Mouse (Mus musculus) neural tube, embryonic 13.5 days (tissue): ENCODE measurements around the gene Il10rb. TPM values are rescaled to one million over a fixed set of nuclear protein-coding genes. Genes with fewer than 3 reads are reported as not detected.

Source experiments
- ATAC-seq: fragments of 200-750 bp; cut with Nextera tagmentation; 2 replicates; pipeline ENCODE4 v1.8.0; 2017; ENCODE audit warnings: low read depth, mild to moderate bottlenecking, moderate TSS enrichment, moderate library complexity
- H3K27ac ChIP-seq: fragments of 300-500 bp; sonication (generic); replicated peaks from 2 replicates; pipeline ENCODE4 v1.5.1; 2015; ENCODE audit warnings: moderate library complexity, mild to moderate bottlenecking, inconsistent platforms
- H3K27me3 ChIP-seq: fragments of 300-500 bp; sonication (generic); 2 replicates; pipeline ENCODE4 v1.6.1; 2015; ENCODE audit warnings: mild to moderate bottlenecking, inconsistent platforms
- H3K36me3 ChIP-seq: fragments of 300-500 bp; sonication (generic); 2 replicates; pipeline ENCODE4 v1.6.1; 2015; ENCODE audit warnings: mild to moderate bottlenecking, inconsistent platforms
- H3K4me1 ChIP-seq: fragments of 300-500 bp; sonication (generic); replicated peaks from 2 replicates; pipeline ENCODE4 v1.6.1; 2015; ENCODE audit warnings: inconsistent platforms
- H3K4me2 ChIP-seq: fragments of 300-500 bp; sonication (generic); 2 replicates; pipeline ENCODE4 v1.6.1; 2015; ENCODE audit warnings: inconsistent platforms, mild to moderate bottlenecking, moderate library complexity
- H3K4me3 ChIP-seq: fragments of 300-500 bp; sonication (generic); 2 replicates; pipeline ENCODE4 v1.5.1; 2015; ENCODE audit warnings: mild to moderate bottlenecking, inconsistent platforms
- H3K9ac ChIP-seq: fragments of 300-500 bp; sonication (generic); 2 replicates; pipeline ENCODE4 v1.6.1; 2015; ENCODE audit warnings: moderate library complexity, mild to moderate bottlenecking, inconsistent platforms
- H3K9me3 ChIP-seq: fragments of 300-500 bp; sonication (generic); 2 replicates; pipeline ENCODE4 v1.6.1; 2016; ENCODE audit warnings: inconsistent platforms
- WGBS: fragments of 180-500 bp; shearing (Covaris S2); methylation state at CpG from one replicate; pipeline ENCODE4 v1.1.7; 2015; 5-methylcytosine and 5-hydroxymethylcytosine counted together
- polyA plus RNA-seq: library from polyadenylated mRNA; unstranded; fragments of >200 nt; fragmentation: Nextera tagmentation; extraction: Ambion mirVana; gene quantifications from 2 replicates; pipeline ENCODE4 v1.2.1, GENCODE M21; 2015

Il10rb gene
- polyA plus RNA-seq, 1 experiment from 2014 or later: 11.8 TPM

DNA sequence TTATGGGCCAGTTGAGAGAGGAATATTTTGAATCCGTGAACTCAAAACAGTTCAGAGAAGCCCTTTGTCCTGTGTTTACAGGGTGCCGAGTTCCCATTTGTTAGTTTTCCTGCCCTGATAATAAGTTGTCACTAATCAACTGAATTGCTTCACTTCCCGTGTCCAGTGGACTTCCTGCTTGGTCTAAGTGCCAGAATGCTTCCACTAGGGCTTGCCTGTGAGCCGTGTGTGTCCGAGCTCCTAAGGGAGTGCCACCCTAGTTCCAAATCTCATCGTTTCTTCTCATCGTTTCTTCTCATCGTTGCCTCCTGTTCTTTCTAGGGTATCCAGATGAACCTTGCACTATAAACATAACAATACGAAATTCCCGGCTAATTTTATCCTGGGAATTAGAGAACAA lies 20.3 kb upstream of the Il10rb start:
- no peaks in the 10 kb centered on the region for H3K9me3 ChIP-seq
- no peak overlapping the region for H3K4me2 ChIP-seq
- 48% methylated on average over 10 of the region's 10 CpGs for WGBS
- H3K27me3 ChIP-seq: no peaks in the 10 kb centered on the region
- H3K27ac ChIP-seq: no peak overlapping the region
- H3K4me1 ChIP-seq: no peaks in the 10 kb centered on the region
- H3K9ac ChIP-seq: no peak overlapping the region
- ATAC-seq: no peak
- H3K36me3 ChIP-seq: peaks cover 40% of the 10 kb centered on the region
- no peak overlapping the region for H3K4me3 ChIP-seq

DNA sequence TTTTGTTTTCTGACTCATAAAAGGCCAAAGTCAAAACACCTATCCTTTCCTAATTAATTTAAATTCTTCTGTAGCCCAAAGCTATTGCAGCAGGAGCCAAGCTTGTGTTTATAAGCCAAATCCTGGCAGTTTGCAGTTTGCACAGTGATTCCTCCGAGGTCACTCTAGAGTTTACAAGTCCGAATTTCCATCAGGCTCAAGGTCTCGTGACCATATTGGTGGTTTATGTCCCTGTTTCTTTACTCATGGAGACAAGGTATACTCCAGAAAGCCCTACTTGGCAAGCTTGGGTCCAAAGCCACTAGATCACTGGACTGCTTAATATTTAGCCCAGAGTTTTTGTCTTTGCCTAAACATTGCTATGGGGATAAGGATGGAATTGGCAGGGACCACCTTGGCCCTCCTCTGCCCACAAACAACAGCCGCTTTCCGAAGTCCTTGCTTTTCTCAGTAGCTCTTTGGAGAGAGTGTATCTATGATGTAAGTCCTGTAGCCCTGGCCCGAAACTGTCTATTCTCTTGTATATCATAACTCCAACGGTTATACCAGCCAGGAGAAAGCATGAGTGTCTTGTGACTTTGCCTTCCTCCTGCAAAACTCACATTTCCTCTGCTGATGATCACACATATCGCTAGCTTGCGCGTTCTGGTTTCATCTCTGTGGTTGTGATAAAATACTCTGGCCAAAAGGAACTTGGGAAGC lies 19.4 kb upstream of the Il10rb start:
- 92% methylated on average over 10 of the region's 10 CpGs for WGBS
- H3K9me3 ChIP-seq: no peaks in the 10 kb centered on the region
- H3K27ac ChIP-seq: no peak overlapping the region
- H3K27me3 ChIP-seq: no peaks in the 10 kb centered on the region
- no peaks in the 10 kb centered on the region for H3K4me1 ChIP-seq
- H3K4me2 ChIP-seq: no peak overlapping the region
- no peak overlapping the region for H3K9ac ChIP-seq
- H3K4me3 ChIP-seq: no peak overlapping the region
- H3K36me3 ChIP-seq: peaks cover 41% of the 10 kb centered on the region
- no peak for ATAC-seq

DNA sequence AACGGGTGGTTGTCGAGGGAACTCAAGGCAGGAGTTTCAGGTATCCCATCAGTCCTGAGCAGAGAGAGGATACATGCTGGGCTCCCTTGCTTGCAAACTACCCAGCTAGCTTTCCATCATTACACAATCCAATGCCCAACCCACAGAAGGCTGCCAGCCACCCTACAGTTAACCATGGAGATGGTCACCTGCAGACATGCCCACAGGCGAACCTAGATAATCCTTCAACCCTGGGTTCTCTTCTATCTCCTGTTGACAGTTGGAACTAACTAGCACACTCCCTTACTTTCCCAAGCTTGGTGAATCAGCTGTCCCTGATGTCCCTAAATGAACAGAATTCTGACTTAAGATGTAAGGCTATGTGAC lies 18.9 kb upstream of the Il10rb start:
- Histone ChIP-seq H3K27me3 (no peaks in the 10 kb centered on the region), H3K4me1 (no peaks in the 10 kb centered on the region), H3K27ac (no peak overlapping the region), H3K9ac (no peak overlapping the region), H3K4me2 (no peak overlapping the region), H3K36me3 (peaks cover 44% of the 10 kb centered on the region), H3K4me3 (no peak overlapping the region), H3K9me3 (no peaks in the 10 kb centered on the region)
- 90% methylated on average over 3 of the region's 3 CpGs for WGBS
- ATAC-seq: no peak

DNA sequence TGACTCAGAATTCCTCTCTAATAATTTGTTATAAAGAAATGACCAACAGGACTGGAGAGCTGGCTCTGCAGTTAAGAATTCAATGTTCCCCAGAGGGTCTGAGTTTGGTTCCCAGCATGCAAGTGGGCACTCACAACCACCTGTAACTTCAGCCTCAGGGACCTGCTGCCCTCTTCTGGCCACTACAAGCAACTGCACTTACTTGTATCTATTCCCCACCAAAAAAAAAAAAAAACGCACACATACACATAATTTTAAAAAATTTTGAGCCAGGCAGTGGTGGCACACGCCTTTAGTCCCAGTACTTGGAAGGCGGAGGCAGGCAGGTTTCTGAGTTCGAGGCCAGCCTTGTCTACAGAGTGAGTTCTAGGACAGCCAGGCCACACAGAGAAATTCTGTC lies 15.9 kb upstream of the Il10rb start:
- H3K36me3 ChIP-seq: peaks cover 61% of the 10 kb centered on the region
- H3K27me3 ChIP-seq: no peaks in the 10 kb centered on the region
- no peak overlapping the region for H3K4me2 ChIP-seq
- no peak for ATAC-seq
- 87% methylated on average over 4 of the region's 4 CpGs for WGBS
- no peak overlapping the region for H3K27ac ChIP-seq
- no peaks in the 10 kb centered on the region for H3K9me3 ChIP-seq
- H3K9ac ChIP-seq: no peak overlapping the region
- H3K4me1 ChIP-seq: no peaks in the 10 kb centered on the region
- H3K4me3 ChIP-seq: no peak overlapping the region

DNA sequence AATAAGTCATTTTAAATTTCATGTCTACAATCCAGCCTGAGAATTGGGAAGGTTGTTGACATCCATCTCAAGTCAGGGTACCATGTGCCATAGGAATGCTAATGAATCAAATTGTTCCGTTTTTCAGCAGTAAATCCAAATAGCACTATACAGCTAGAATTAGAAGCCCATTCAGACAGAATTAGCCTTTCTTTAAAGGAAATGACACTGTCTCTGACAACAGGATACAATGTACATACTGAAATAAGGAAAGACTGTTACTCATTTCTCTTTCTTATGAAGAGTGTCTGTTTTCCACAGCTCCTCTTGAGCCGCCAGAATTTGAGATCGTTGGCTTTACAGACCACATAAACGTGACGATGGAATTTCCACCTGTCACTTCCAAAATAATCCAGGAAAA lies 14.5 kb upstream of the Il10rb start, which contains the start of gene Gm21970:
Gm21970 (plus strand) TSS at position 301 of the 400 bp plus-strand sequence.
- no peak within 1 kb of the TSS for H3K9ac ChIP-seq
- no peak within 1 kb of the TSS for H3K27ac ChIP-seq
- no peaks in the 10 kb centered on the region for H3K9me3 ChIP-seq
- no peak within 1 kb of the TSS for H3K4me3 ChIP-seq
- H3K4me2 ChIP-seq: no peak within 1 kb of the TSS
- no peaks in the 10 kb centered on the region for H3K4me1 ChIP-seq
- H3K36me3 ChIP-seq: peaks cover 68% of the 10 kb centered on the region
- H3K27me3 ChIP-seq: no peaks in the 10 kb centered on the region
- no peak for ATAC-seq
- 86% methylated on average over 5 of the region's 5 CpGs for WGBS

DNA sequence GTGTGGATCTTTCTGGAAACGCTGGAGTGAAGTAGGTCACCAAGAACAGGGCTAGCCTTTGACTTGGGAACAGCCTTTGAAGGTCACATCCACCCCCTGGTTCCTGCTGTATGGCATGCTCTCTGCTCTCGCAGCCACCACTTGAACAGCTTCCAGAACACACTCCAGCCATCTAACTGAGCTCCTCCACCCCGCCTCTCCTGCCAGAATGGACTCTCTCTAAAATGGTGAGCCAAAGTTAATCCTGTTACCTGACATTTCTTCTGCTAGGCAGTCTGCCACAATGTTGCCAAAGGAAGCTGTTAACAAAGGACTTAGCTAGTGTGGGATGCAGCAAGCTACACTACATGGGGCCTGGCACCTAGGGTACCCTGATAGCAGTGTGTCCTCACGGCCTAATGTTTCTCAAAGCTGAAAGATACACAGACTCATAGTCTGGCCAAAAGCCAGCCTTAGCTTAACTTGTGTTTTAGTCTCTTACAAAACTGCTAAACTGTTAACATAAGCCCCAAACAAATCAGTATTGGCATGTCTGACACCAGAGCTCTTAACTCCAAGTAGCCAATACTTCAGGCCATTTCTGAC lies 11.0 kb upstream of the Il10rb start:
- peaks cover 47% of the 10 kb centered on the region for H3K36me3 ChIP-seq
- no peaks in the 10 kb centered on the region for H3K9me3 ChIP-seq
- no peaks in the 10 kb centered on the region for H3K27me3 ChIP-seq
- H3K4me3 ChIP-seq: no peak overlapping the region
- H3K4me1 ChIP-seq: no peaks in the 10 kb centered on the region
- H3K9ac ChIP-seq: no peak overlapping the region
- ATAC-seq: no peak
- no peak overlapping the region for H3K27ac ChIP-seq
- WGBS: 92% methylated on average over 4 of the region's 4 CpGs
- H3K4me2 ChIP-seq: no peak overlapping the region

DNA sequence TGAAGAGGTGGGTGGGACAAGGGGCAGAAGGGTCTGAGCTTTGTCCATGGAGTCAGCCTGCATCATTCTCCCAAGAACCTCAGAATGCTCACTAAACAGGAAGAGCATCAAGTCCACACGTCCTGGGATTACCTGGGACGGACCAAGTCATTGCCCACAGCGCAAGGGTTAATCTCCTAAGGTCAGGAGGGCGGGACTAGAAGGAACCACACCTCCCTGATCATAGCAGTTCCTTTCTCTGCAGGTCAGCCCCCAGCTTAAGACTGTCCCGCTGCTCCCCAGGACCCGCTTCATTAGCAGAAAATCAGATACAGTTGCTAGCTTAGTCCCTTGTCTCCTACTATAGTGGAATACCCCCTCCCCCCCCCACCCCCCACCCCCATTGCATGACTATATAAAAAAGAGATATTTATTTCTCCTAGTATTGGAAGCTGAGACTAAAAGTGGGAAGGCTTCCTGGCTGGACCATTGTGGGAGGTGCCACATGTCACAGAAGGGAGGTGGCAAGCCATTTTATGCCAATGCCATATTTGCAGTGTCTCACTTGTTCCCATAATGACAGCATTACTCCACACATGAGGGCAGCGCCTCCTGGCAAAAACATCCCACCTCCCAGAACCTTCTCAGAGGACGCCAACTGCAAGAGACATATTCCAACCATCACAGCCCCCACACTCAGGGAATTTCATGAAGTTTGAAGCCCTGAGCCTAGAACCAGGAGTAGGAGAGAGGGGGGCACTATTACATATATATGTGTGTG lies 10.2 kb upstream of the Il10rb start:
- WGBS: 69% methylated on average over 8 of the region's 8 CpGs
- no peak for ATAC-seq
- Histone ChIP-seq H3K27me3 (no peaks in the 10 kb centered on the region), H3K27ac (no peak overlapping the region), H3K9ac (no peak overlapping the region), H3K4me3 (no peak overlapping the region), H3K9me3 (no peaks in the 10 kb centered on the region), H3K36me3 (peaks cover 43% of the 10 kb centered on the region), H3K4me1 (no peaks in the 10 kb centered on the region), H3K4me2 (no peak overlapping the region)

DNA sequence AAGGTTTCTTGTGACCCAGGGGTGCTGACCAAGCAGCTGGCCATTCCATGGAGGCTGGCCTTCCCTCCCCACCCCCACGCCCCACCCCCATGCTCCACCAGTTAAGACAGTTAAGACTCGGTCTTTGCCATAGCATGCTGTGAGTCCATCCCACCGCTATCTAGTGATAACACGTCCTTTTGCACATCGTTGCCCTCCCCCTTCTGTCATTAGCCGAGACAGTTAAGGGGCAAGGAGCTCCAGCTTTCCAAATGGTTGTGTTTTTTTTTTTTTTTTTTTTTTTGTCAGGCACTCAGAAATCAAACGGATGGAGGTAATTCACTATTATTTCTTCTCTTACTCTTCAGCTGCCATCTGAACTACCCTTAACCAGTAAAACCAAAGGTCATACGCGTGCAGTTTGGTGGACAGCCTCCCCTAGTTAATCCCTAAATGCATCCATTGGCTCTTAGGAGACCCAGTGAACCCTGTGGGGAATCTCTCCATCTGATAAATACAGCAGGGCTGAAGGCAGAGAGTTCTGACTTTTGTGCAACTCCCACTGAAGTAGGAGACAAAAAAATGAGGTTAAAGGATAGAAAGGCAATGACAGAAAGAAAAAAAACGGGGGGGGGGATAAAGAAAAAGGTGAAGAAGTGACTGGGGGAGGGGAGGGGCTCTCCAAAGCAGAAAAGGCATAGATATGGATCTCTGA lies 9.0 kb upstream of the Il10rb start:
- peaks cover 38% of the 10 kb centered on the region for H3K36me3 ChIP-seq
- H3K27me3 ChIP-seq: no peaks in the 10 kb centered on the region
- H3K9ac ChIP-seq: no peak overlapping the region
- no peaks in the 10 kb centered on the region for H3K4me1 ChIP-seq
- H3K9me3 ChIP-seq: no peaks in the 10 kb centered on the region
- no peak overlapping the region for H3K4me3 ChIP-seq
- WGBS: 77% methylated on average over 10 of the region's 10 CpGs
- H3K4me2 ChIP-seq: no peak overlapping the region
- no peak overlapping the region for H3K27ac ChIP-seq
- ATAC-seq: no peak

DNA sequence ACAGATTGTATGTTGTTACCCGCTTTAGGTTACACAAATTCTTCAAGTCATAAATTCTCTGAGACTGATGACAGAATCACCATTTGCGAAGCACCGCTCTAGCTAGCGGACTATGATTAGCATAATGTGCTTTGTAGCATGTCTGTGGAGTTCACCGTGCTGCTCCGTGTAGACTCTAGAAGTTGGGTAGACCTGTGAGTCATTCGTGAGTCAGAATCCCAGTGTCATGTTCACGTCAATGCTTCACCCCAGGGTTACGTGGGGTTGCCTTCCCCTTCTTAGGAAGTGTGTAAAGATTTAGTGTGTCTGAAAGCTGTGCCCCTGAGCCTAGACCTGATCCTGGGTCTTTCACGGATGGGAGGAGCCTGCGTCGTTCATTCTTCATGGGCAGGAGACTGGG lies 7.9 kb upstream of the Il10rb start:
- Histone ChIP-seq H3K27ac (no peak overlapping the region), H3K27me3 (no peaks in the 10 kb centered on the region), H3K36me3 (peaks cover 28% of the 10 kb centered on the region), H3K4me1 (no peaks in the 10 kb centered on the region), H3K4me2 (no peak overlapping the region), H3K9ac (no peak overlapping the region), H3K9me3 (no peaks in the 10 kb centered on the region), H3K4me3 (no peak overlapping the region)
- 82% methylated on average over 12 of the region's 12 CpGs for WGBS
- no peak for ATAC-seq

DNA sequence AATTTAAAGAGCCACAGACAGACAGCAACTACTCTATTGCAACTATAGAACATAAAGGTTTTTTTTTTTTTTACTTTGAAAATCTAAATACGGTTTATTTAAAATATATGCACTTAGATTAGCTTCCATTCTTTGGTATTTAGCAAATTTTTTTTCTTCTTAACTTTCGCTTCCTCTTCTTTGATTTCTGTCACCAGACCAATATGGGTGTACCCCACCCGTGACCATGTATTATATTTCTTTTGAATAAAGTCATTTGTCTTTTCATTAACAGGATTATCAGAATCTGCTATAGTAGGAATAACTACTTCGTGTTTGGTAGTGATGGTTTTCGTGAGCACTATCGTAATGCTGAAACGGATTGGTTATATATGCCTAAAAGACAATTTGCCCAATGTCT lies 7.0 kb upstream of the Il10rb start:
- WGBS: 94% methylated on average over 7 of the region's 7 CpGs
- Histone ChIP-seq H3K9ac (no peak overlapping the region), H3K4me2 (no peak overlapping the region), H3K27ac (no peak overlapping the region), H3K36me3 (peaks cover 24% of the 10 kb centered on the region), H3K9me3 (no peaks in the 10 kb centered on the region), H3K27me3 (no peaks in the 10 kb centered on the region), H3K4me1 (no peaks in the 10 kb centered on the region), H3K4me3 (no peak overlapping the region)
- ATAC-seq: no peak

DNA sequence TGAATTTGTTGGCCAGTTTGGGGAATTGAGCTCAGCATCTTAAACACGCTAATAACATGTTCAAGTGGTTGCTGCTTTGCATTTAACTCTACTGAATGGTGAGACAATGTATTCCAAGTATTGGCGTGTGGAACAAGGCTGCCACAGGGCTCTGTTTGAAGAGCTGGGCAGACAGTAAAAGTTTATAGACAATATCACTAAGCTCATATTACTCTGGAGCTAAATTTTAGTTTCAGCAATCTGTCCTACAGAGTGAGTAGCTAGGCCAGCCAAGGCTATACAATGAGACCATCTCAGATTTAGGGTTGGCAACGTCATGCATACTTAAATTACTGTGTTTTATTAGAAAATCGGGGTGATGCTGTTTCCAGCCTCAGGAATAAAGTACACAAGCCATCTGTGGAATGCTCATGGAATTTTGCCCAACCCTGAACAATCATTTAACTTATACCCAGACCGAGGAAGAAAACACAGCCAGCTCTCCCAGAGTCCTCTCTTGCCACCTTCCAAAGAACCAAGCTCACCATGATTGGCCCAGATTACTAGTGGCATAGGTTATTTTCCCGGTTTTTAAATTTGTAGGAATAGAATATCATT lies 4.3 kb upstream of the Il10rb start:
- 86% methylated on average over 6 of the region's 6 CpGs for WGBS
- Histone ChIP-seq H3K9ac (no peak overlapping the region), H3K9me3 (no peaks in the 10 kb centered on the region), H3K4me1 (peaks cover 12% of the 10 kb centered on the region), H3K4me2 (no peak overlapping the region), H3K4me3 (no peak overlapping the region), H3K36me3 (peaks cover 9% of the 10 kb centered on the region), H3K27ac (no peak overlapping the region), H3K27me3 (no peaks in the 10 kb centered on the region)
- no peak for ATAC-seq

DNA sequence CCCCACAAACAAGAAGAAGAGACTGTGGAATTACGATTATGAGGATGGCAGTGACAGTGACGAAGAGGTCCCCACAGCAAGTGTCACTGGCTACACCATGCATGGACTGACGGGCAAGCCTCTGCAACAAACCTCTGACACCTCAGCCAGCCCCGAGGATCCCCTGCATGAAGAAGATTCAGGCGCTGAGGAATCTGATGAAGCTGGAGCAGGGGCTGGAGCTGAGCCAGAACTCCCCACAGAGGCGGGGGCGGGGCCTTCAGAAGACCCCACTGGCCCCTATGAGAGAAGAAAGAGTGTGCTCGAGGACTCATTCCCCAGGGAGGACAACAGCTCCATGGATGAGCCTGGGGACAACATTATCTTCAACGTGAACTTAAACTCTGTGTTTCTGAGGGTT lies 2.2 kb upstream of the Il10rb start:
- Histone ChIP-seq H3K4me2 (no peak overlapping the region), H3K4me3 (no peak overlapping the region), H3K4me1 (peaks cover 16% of the 10 kb centered on the region), H3K36me3 (peaks cover 9% of the 10 kb centered on the region), H3K27me3 (0 out of 2 replicates have a peak, but pooled peaks cover 6% of the 10 kb centered on the region), H3K9me3 (no peaks in the 10 kb centered on the region), H3K9ac (no peak overlapping the region), H3K27ac (no peak overlapping the region)
- 79% methylated on average over 9 of the region's 9 CpGs for WGBS
- no peak for ATAC-seq
